Mouse (Mus musculus) liver, postnatal 0 days (tissue): ENCODE measurements around the gene Eral1.

Experiments
- CTCF ChIP-seq: sonication (generic); IDR thresholded peaks from 2 replicates; pipeline ENCODE4 v1.5.1; 2016; ENCODE audit warnings: antibody characterized with exemption, low read depth
- EP300 ChIP-seq: IDR thresholded peaks from 2 replicates; pipeline ENCODE4 v1.6.1; 2016; ENCODE audit warnings: antibody characterized with exemption, low read depth, mild to moderate bottlenecking

GRCm38 (mm10) chr11:78074277-78074652 is 5.9 kb downstream of the Eral1 start:
- TF ChIP-seq CTCF (no peak), EP300 (peak; percentile 47; the same call in 1 of the 2 replicates)
